Mouse (Mus musculus): ENCODE results near the gene Tanc2.

DNA sequence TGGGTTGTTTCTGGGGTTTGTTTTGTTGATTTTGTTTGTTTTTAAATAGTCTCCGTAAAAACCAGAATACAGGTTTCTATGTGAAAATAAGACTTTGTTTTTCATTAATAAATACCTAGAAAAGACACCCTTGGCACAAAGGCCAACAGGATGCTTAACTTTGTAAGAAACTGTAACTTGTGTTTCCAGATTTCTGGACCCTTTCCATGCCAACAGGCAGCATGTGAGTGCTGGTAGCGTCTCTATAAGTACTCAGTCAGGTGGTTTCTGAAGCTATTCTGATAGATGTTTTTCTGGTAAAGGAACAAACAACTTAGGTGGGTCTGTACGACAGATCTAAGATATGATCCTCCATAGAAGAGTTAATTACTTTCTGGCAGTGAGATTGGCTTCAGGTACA is 26.2 kb upstream of the Tanc2 start:
- TF ChIP-seq CTCF (IDR thresholded peaks at IDR 0.05; ENCODE audit: insufficient read depth, low read length), result no peak
- no peak for TF ChIP-seq POLR2A (IDR thresholded peaks at IDR 0.05; ENCODE audit: borderline replicate concordance, extremely low read depth, low read depth, low read length)

Measured in lung, adult 2 months (tissue).